Mouse (Mus musculus) heart, postnatal 0 days (tissue): ENCODE data around the gene Runx1.

Experiments used
- CTCF ChIP-seq: IDR thresholded peaks from 2 replicates; pipeline ENCODE4 v1.5.1; 2016; ENCODE audit warnings: antibody characterized with exemption, control low read depth, low read depth
- EP300 ChIP-seq: IDR thresholded peaks from 2 replicates; pipeline ENCODE4 v1.6.1; 2016; ENCODE audit warnings: antibody characterized with exemption, low read depth

DNA sequence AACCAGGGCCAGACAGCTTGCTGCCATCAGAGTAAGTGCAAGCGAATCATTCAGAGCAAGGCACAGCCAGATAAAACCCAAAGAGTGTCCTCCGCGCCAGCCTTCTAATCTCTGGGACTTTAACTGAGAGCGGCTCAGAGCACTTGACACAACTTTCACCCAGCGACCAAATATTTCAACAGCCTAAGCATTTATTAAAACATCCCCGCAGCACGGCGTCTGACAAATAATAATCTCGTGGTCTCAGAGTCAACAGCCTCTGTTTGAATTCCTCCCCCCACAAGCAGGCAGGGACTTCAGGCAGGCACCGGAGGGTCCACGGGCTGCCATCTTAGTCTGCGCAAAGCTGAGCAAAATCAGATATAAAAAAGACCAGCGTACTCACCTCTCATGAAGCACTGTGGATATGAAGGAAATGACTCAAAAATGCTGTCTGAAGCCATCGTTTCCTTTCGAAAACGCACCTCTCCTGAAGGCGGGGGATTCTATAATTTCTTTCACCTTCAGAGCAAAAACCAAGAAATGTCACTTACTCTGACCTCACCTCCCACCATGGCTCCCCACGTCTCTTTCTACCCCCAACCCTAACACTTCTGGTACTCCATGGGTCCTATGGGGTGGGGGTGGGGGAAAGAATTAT, 625 bp downstream of the Runx1 start:
- no peak for TF ChIP-seq EP300
- no peak for TF ChIP-seq CTCF
